Mouse (Mus musculus): Measurements from ENCODE around the gene Hal.

- TF ChIP-seq EP300 (IDR thresholded peaks at IDR 0.05; ENCODE audit: insufficient read depth, low read depth, low read length) (no peak), CTCF (IDR thresholded peaks at IDR 0.05; ENCODE audit: low read depth, low read length) (no peak), POLR2A (IDR thresholded peaks at IDR 0.05; ENCODE audit: insufficient read depth, low read length) (no peak)
These were observed 54.6 kb downstream of the Hal start for GRCm38 (mm10) chr10:93543176-93543575.

Data from ES-Bruce4 (cell line).